Mouse (Mus musculus): Measurements from ENCODE around the gene Fn1.

DNA sequence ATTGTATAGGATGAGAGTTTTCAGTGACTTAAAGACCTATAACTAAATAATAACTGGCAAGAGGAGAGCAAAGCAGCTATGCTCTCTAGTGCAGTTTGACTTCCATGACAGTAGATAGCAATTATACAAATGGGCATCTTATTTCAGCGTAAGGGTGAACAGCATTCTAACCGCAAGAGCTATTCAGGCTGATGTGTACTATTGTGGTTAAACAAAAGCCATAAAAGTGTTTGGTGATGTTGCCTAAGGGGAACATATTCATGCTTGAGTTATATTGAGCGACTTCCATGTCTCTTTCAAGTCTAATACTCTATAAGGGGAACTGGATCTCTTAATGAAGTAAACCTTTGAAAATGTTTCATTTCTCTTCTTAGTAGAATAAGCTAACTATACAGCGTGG, 21.3 kb upstream of the Fn1 start:
- TF ChIP-seq CTCF (IDR thresholded peaks at IDR 0.05; ENCODE audit: extremely low read depth, insufficient read depth, insufficient read length, insufficient replicate concordance), result no peak
- TF ChIP-seq POLR2A (IDR thresholded peaks at IDR 0.05; ENCODE audit: low read depth, low read length), result no peak

Data from spleen, adult 2 months (tissue).